Mouse (Mus musculus) thymus, adult 2 months (tissue): ENCODE results near the gene Glrx. TPM values are rescaled to one million over a fixed set of nuclear protein-coding genes. Genes with fewer than 3 reads are reported as not detected.

Experiments used
- DNase-seq: peaks from one replicate; pipeline ENCODE4 v3.0.0; 2021
- H3K27ac ChIP-seq: fragments of 200-500 bp; 2 replicates; pipeline ENCODE4 v1.5.1; 2012; ENCODE audit warnings: low read length, control low read depth; ENCODE audit not compliant: control insufficient read depth, insufficient read depth
- H3K27me3 ChIP-seq: fragments of 200-500 bp; 2 replicates; pipeline ENCODE4 v1.6.1; 2012; ENCODE audit warnings: mild to moderate bottlenecking, low read length, moderate library complexity, mixed read lengths; ENCODE audit not compliant: control insufficient read depth, insufficient read depth
- H3K36me3 ChIP-seq: fragments of 200-500 bp; 2 replicates; pipeline ENCODE4 v1.6.1; 2012; ENCODE audit warnings: mild to moderate bottlenecking, low read length, moderate library complexity; ENCODE audit not compliant: control insufficient read depth, insufficient read depth
- H3K4me1 ChIP-seq: fragments of 200-500 bp; replicated peaks from 2 replicates; pipeline ENCODE4 v1.6.1; 2012; ENCODE audit warnings: low read length; ENCODE audit not compliant: control insufficient read depth, insufficient read depth
- H3K4me3 ChIP-seq: fragments of 200-500 bp; 2 replicates; pipeline ENCODE4 v1.5.1; 2012; ENCODE audit warnings: mild to moderate bottlenecking, low read length, control low read depth, moderate library complexity; ENCODE audit not compliant: control insufficient read depth, insufficient read depth
- CTCF ChIP-seq: fragments of 200-500 bp; IDR thresholded peaks from 2 replicates; pipeline ENCODE4 v1.5.1; 2012; ENCODE audit warnings: mild to moderate bottlenecking, control low read depth, low read length, moderate library complexity, borderline replicate concordance; ENCODE audit not compliant: control insufficient read depth, poor library complexity, insufficient read depth; ENCODE audit errors: extremely low read depth
- POLR2A ChIP-seq: fragments of 200-500 bp; IDR thresholded peaks from 2 replicates; pipeline ENCODE4 v1.6.1; 2012; ENCODE audit warnings: mild to moderate bottlenecking, low read length, control low read depth, moderate library complexity; ENCODE audit not compliant: control insufficient read depth, poor library complexity, insufficient read depth; ENCODE audit errors: extremely low read depth
- WGBS: fragments of 180-500 bp; shearing (Covaris S2); methylation state at CpG from one replicate; pipeline ENCODE4 v1.1.7; 2018; 5-methylcytosine and 5-hydroxymethylcytosine counted together
- polyA plus RNA-seq: library from polyadenylated mRNA; depleted of rRNA; stranded (reverse); fragments of >200 nt; gene quantifications from 2 replicates; pipeline ENCODE4 v1.2.3, GENCODE M21; 2012

The Glrx gene
- polyA plus RNA-seq, 1 experiment, result 31.9 TPM

DNA sequence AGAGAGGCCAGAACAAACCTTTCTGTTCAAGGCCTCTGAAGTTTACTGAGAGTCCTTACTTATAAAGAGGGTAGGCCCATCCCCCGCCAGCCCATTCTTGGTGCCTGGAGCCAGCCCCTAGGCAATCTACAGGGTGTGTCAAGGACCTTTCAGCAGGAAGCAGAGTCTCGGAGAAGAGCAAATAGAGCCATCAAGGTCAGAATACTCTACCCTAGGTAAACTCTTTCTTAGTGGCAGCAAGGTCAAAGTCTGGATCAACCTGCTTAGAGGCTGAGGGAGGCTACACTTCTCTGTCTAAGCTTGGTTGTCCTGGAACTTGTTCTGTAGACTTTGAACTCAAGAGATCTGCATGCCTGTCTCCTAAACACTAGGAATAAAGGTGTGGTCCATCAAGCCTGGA is 4.2 kb upstream of the Glrx start:
- Histone ChIP-seq H3K36me3 (no peaks in the 10 kb centered on the region), H3K4me1 (0 out of 2 replicates have a peak, but pooled peaks cover 5% of the 10 kb centered on the region), H3K4me3 (no peak overlapping the region), H3K27ac (no peak overlapping the region), H3K27me3 (no peaks in the 10 kb centered on the region)
- TF ChIP-seq CTCF, result no peak
- TF ChIP-seq POLR2A, result no peak
- no peak for DNase-seq
- 92% methylated on average over 2 of the region's 2 CpGs for WGBS

DNA sequence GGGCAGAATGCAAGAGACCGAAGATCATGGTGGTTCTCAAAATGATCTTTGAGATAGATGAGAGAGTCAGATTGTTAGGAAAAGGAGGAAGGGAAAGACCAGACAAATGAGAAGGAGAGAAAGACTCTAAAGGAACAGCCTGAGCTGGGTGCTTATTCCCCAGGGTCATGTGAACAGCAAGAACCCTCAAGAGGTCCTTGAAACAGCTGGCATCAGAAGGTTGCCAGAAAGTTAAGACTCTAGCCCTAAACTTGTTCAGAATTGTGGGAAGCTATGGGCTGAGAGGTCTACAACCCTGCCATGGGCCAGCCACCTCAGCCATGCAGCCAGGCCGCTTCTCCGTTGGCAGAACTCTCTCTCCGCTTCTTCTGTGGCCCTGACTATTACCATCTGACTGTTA is 1.2 kb upstream of the Glrx start:
- Histone ChIP-seq H3K4me3 (no peak overlapping the region), H3K27me3 (no peaks in the 10 kb centered on the region), H3K36me3 (no peaks in the 10 kb centered on the region), H3K27ac (no peak overlapping the region), H3K4me1 (peaks cover 9% of the 10 kb centered on the region)
- WGBS, result 79% methylated on average over 4 of the region's 4 CpGs
- no peak for TF ChIP-seq CTCF
- TF ChIP-seq POLR2A, result no peak
- DNase-seq, result no peak

DNA sequence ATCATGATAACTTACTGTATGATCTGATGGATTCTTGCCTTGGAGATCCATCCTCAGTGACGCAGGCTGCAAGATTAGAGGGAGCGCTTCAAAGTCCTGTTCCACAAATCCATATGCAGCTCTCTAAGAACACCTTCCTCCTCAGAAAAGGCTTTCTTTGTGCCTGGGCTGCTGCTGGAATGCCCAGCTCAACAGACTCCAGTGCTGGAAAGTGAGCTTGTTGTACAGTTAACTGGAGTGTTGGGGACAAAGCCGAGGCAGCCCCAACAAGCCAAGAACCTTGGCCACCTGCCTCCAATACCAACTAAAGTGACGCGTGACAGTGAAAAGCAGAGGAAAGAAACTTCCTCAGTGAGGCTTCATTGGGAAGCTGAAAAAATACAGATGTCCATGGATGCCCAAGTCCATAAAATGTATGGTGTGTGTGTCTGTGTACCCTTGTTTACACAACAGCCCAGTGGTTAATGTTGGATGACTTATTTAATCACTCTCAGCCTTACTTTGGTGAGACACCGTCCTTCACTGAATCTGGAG is 1.2 kb downstream of the Glrx start:
- DNase-seq, result no peak
- TF ChIP-seq CTCF (no peak), POLR2A (no peak)
- peaks cover 19% of the 10 kb centered on the region for H3K4me1 ChIP-seq
- H3K36me3 ChIP-seq, result no peaks in the 10 kb centered on the region
- 67% methylated on average over 6 of the region's 6 CpGs for WGBS
- H3K4me3 ChIP-seq, result no peak overlapping the region
- H3K27ac ChIP-seq, result no peak overlapping the region
- H3K27me3 ChIP-seq, result no peaks in the 10 kb centered on the region

DNA sequence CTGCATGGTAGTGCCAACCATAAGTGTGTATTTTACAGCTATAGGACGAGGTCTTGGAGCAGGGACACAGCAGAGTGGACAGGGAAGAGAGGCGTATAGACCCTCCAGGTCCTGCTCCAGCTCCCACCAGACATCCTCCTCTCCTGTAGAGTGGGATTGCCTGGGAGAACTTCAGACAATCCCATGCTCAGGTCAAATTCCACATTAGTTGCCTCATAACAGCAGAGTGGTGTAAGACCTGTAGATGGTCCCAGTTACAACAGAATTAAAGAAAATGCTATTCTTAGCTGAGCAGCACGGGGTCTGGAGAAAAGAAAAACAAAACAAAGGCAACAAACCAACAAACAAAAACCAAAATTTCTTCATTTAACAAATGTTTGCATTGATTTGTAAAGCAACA is 2.3 kb downstream of the Glrx start:
- no peak for TF ChIP-seq POLR2A
- TF ChIP-seq CTCF, result no peak
- 91% methylated on average over 3 of the region's 3 CpGs for WGBS
- H3K36me3 ChIP-seq, result no peaks in the 10 kb centered on the region
- DNase-seq, result no peak
- H3K27me3 ChIP-seq, result no peaks in the 10 kb centered on the region
- H3K4me3 ChIP-seq, result no peak overlapping the region
- H3K27ac ChIP-seq, result no peak overlapping the region
- H3K4me1 ChIP-seq, result peaks cover 19% of the 10 kb centered on the region

DNA sequence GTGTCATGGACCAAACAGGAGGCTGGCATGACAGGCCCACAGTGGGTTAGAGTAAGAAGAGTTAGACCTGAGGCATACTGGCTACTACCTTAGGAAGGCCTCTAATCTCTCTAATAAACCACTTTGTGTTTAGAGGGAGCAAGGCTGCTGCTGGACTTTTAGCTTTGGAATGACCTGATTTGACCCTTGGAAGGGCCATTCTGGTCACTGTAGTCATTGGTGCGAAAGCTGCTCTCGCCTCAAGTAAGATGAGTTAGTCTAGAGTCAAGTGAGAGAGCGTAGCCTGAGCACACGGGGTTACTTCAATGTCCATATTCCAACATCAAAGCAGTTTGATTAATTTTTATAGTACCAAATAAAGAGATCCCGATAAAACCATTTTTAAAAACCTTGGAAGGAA is 3.7 kb downstream of the Glrx start:
- no peak for DNase-seq
- Histone ChIP-seq H3K27ac (no peak overlapping the region), H3K4me1 (peaks cover 19% of the 10 kb centered on the region), H3K4me3 (no peak overlapping the region), H3K36me3 (no peaks in the 10 kb centered on the region), H3K27me3 (no peaks in the 10 kb centered on the region)
- 96% methylated on average over 5 of the region's 5 CpGs for WGBS
- TF ChIP-seq POLR2A (no peak), CTCF (no peak)

DNA sequence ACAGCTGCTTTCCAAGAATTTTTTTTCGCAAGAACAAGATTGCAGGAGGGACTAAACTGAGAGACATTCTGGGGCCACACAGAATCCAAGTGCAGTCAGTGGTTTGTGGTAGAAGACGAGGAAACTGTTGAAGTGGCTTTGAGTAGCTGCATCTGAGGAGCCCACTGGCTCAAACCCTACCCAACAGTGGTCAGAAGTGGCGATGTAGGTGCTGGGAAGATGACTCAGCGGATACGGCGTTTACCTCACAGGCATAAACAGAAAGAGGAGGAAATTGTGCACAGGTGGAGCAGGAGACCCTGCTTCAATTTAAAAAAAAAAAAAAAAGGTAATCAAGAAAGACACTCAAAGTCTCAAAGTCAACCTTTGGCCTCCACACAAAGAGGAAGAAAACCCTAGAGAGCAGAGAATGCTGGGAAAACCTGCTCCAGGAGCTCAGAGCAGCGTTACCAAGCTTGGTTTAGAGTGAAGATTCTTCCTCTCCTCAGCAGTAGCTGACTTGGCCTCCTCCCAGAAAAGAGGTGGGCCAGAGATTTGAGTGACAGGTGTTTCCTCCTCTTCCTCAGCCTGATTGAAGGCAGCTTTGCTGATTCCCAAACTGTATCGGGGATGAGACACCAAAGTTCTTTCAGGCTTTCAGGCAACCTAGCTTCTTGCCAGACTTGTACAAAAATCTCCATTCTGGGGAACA is 4.5 kb downstream of the Glrx start:
- no peak for TF ChIP-seq POLR2A
- no peak for TF ChIP-seq CTCF
- WGBS, result 11% methylated on average over 8 of the region's 8 CpGs
- Histone ChIP-seq H3K36me3 (no peaks in the 10 kb centered on the region), H3K27me3 (no peaks in the 10 kb centered on the region), H3K4me3 (no peak overlapping the region), H3K27ac (peak overlapping the region; percentile 11; the same call in 1 of the 2 replicates), H3K4me1 (peaks cover 19% of the 10 kb centered on the region)
- no peak for DNase-seq
